Mouse (Mus musculus) kidney, postnatal 0 days (tissue): ENCODE data around the gene Pogk. TPM values are rescaled to one million over a fixed set of nuclear protein-coding genes. Genes with fewer than 3 reads are reported as not detected.

Source experiments
- ATAC-seq: fragments of 200-750 bp; cut with Nextera tagmentation; replicated peaks from 2 replicates; pipeline ENCODE4 v1.8.0; 2017; ENCODE audit warnings: low read depth, moderate number of reproducible peaks, moderate TSS enrichment, moderate library complexity; ENCODE audit not compliant: low FRiP score
- DNase-seq: peaks from one replicate; pipeline ENCODE4 v3.0.0-alpha.2; 2016; ENCODE audit warnings: low spot score
- H3K27ac ChIP-seq: fragments of 300-500 bp; sonication (generic); 2 replicates; pipeline ENCODE4 v1.5.1; 2014; ENCODE audit warnings: mild to moderate bottlenecking
- H3K27me3 ChIP-seq: fragments of 300-500 bp; sonication (generic); 2 replicates; pipeline ENCODE4 v1.6.1; 2014; ENCODE audit warnings: low read length, mixed read lengths; ENCODE audit not compliant: insufficient read depth
- H3K36me3 ChIP-seq: fragments of 300-500 bp; sonication (generic); 2 replicates; pipeline ENCODE4 v1.6.1; 2014; ENCODE audit warnings: low read length, mixed read lengths; ENCODE audit not compliant: insufficient read depth
- H3K4me1 ChIP-seq: fragments of 300-500 bp; sonication (generic); replicated peaks from 2 replicates; pipeline ENCODE4 v1.6.1; 2014; ENCODE audit warnings: antibody characterized with exemption, low read length, mixed read lengths; ENCODE audit not compliant: insufficient read depth
- H3K4me2 ChIP-seq: fragments of 300-500 bp; sonication (generic); 2 replicates; pipeline ENCODE4 v1.6.1; 2014; ENCODE audit warnings: mild to moderate bottlenecking, low read length, moderate library complexity, mixed read lengths
- H3K4me3 ChIP-seq: fragments of 300-500 bp; sonication (generic); replicated peaks from 2 replicates; pipeline ENCODE4 v1.5.1; 2014; ENCODE audit warnings: low read depth, low read length
- H3K9ac ChIP-seq: fragments of 300-500 bp; sonication (generic); 2 replicates; pipeline ENCODE4 v1.6.1; 2014; ENCODE audit warnings: low read depth, low read length
- H3K9me3 ChIP-seq: fragments of 300-500 bp; sonication (generic); replicated peaks from 2 replicates; pipeline ENCODE4 v1.6.1; 2016; ENCODE audit warnings: low read length, inconsistent platforms, mixed read lengths
- CTCF ChIP-seq: IDR thresholded peaks from 2 replicates; pipeline ENCODE4 v1.5.1; 2016; ENCODE audit warnings: antibody characterized with exemption, low read depth, mild to moderate bottlenecking, moderate library complexity
- WGBS: fragments of 180-500 bp; shearing (Covaris S2); extraction: QIAGEN DNeasy Blood & Tissue Kit; methylation state at CpG from one replicate; pipeline ENCODE4 v1.1.7; 2014; 5-methylcytosine and 5-hydroxymethylcytosine counted together
- polyA plus RNA-seq: library from polyadenylated mRNA; unstranded; fragments of >200 nt; fragmentation: Nextera tagmentation; extraction: Ambion mirVana; gene quantifications from 2 replicates; pipeline ENCODE4 v1.2.1, GENCODE M21; 2015

Gene Pogk
- polyA plus RNA-seq, 1 experiment from 2014 or later = 7.3 TPM

DNA sequence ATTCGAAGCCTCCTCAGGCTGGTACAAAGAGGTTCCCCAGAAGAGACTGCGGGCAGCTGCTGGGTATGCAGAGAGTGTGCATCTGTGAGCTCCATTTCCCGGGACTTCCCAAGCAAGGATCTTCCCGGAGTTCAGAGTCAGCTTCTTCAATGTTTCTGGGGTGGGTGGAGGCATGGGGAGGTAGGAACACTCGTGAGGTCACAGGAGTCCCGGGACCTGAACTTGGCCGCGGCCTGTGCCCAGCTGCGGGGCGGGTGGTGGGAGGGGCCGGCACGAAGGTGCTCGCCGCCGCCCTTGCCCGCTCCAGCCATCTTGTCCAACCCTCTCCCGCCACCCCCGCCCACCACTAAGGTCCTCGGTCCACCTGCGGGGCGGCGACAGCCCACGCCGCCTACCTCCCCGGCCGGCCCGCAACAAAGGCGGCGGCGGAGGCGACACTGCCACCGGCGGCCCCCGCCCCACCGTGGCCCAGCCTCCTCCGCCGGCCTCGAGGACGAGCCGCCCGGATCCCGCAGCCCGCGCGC is 424 bp downstream of the Pogk start:
- DNase-seq (peak; percentile 54), ATAC-seq (peak; percentile 84)
- peak overlapping the region; percentile 82 for H3K9ac ChIP-seq
- no peaks in the 10 kb centered on the region for H3K9me3 ChIP-seq
- no peak for TF ChIP-seq CTCF
- no peaks in the 10 kb centered on the region for H3K27me3 ChIP-seq
- H3K36me3 ChIP-seq = 0 out of 2 replicates have a peak, but pooled peaks cover 3% of the 10 kb centered on the region
- H3K4me3 ChIP-seq = peak overlapping the region; percentile 66
- H3K4me2 ChIP-seq = peak overlapping the region; percentile 90
- WGBS = under 1% methylated on average over 44 of the region's 45 CpGs
- peak overlapping the region; percentile 81 for H3K27ac ChIP-seq
- H3K4me1 ChIP-seq = 0 out of 2 replicates have a peak, but pooled peaks cover 3% of the 10 kb centered on the region

DNA sequence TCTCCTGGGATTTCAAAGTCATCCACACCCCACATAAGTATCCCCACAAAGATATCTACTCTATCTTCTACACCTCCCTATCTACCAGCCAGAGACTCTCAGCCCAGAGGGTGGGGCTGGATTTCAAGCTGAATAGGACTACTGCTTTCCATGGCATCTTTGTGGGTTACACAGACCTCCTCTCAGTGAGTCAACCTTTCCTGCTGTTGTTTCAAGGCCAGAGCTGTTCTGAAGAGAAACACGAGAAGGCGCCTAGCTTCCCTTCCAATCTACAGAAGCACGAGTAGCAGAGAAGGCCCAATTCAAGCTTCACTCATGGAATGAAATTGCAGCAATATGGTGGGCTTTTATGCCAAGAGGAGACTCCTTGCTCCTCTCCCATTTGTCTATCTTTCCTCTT is 5.8 kb downstream of the Pogk start:
- TF ChIP-seq CTCF = no peak
- 91% methylated on average over 3 of the region's 3 CpGs for WGBS
- Histone ChIP-seq H3K9ac (no peak overlapping the region), H3K9me3 (no peaks in the 10 kb centered on the region), H3K27me3 (no peaks in the 10 kb centered on the region), H3K4me3 (no peak overlapping the region), H3K27ac (no peak overlapping the region), H3K4me2 (no peak overlapping the region), H3K36me3 (peaks cover 13% of the 10 kb centered on the region), H3K4me1 (0 out of 2 replicates have a peak, but pooled peaks cover under 1% of the 10 kb centered on the region)
- ATAC-seq (no peak), DNase-seq (no peak)

DNA sequence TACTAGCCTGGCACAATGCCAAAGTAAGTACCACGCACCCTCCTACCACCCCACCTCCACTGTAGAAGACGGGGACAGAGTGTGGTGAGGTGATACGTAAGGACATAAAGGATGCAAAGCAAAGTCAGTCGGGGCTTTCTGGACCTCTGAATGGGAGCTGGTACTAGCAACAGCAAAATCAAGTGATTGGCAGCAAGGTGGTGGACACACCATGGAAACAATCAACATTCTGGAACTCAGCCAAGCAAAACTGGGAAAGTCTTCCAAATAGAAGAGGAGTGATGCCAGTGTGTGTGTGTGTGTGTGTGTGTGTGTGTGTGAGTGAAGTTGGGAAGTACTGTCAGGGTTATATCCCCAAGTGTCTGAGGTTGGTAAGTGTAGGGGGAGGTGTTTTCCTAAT is 7.7 kb downstream of the Pogk start:
- ATAC-seq = no peak
- H3K9me3 ChIP-seq = no peaks in the 10 kb centered on the region

DNA sequence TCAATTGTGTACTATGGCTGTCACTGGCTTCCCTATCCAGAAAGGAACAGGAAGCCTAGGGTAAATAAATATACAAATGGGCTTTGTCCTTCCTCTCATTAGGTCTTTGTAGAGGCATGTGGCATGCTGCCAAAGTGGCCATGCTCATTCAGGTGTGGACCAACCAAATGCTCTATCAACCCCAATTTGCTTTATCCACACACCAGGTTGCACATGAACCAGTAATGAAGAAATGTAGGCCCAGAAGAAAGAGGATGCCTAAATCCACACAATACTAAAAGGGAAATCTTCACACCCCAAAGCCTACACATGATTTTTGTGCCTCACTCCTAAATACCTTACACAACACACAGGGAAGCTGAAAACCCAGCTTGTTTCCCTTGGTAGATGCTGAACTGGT is 8.2 kb downstream of the Pogk start:
- Histone ChIP-seq H3K27me3 (no peaks in the 10 kb centered on the region), H3K4me3 (no peak overlapping the region), H3K27ac (no peak overlapping the region), H3K9ac (no peak overlapping the region), H3K36me3 (peaks cover 30% of the 10 kb centered on the region), H3K4me1 (no peaks in the 10 kb centered on the region), H3K9me3 (no peaks in the 10 kb centered on the region), H3K4me2 (no peak overlapping the region)
- no peak for DNase-seq
- TF ChIP-seq CTCF = no peak
- no peak for ATAC-seq

More for the DNA sequence above, 7.7 kb downstream of the Pogk start:
- 75% methylated on average over 4 of the region's 4 CpGs for whole genome bisulfite sequencing
- no peak overlapping the region for H3K9ac ChIP-seq
- H3K27me3 ChIP-seq = no peaks in the 10 kb centered on the region
- no peak overlapping the region for H3K27ac ChIP-seq
- peaks cover 28% of the 10 kb centered on the region for H3K36me3 ChIP-seq
- DNase-seq = no peak
- no peak for TF ChIP-seq CTCF
- no peak overlapping the region for H3K4me2 ChIP-seq
- H3K4me1 ChIP-seq = no peaks in the 10 kb centered on the region
- H3K4me3 ChIP-seq = no peak overlapping the region

DNA sequence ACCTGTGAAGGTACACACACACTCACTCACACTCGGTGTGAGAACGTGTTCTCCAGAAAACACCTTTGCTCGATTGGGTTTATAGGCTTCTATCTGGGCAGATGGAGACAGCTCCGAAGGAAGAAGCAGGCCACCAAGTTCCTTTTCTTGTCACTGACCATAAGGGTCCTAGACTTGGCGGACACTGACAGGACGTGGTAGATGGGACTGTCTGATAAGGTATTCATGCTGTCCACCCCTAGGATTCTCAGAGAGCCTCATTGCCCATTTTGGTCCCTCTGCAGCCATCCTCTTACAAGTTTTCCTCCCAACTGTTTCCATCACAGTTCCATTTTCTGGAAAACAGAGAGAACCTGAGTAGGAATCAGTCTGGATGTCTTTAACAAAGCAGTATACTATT is 13.3 kb downstream of the Pogk start:
- no peak for TF ChIP-seq CTCF
- peaks cover 47% of the 10 kb centered on the region for H3K36me3 ChIP-seq

DNA sequence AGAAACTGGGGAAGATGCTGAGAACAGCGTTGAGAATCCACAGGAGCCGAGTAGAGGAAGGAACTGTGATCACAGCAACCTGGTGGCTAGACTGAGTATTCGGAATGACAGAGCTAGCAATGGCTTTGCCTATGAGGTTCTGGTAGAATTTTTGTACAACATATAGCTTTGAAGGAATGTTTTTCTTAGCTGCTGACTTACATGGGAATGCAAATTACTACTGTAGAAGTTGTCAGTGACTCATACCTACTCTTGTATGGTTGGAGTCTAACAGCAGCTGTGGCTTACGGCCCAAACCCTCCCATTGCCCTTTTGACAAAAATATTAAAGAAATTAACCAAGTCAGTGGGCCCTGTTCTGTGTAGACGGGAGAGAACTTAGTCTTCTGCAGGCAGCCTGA is 14.0 kb downstream of the Pogk start:
- Histone ChIP-seq H3K4me1 (no peaks in the 10 kb centered on the region), H3K9ac (no peak overlapping the region), H3K9me3 (no peaks in the 10 kb centered on the region), H3K4me3 (no peak overlapping the region), H3K4me2 (no peak overlapping the region), H3K27ac (no peak overlapping the region), H3K36me3 (peaks cover 52% of the 10 kb centered on the region), H3K27me3 (no peaks in the 10 kb centered on the region)
- WGBS = 89% methylated on average over 5 of the region's 5 CpGs
- no peak for ATAC-seq
- no peak for DNase-seq
- no peak for TF ChIP-seq CTCF

More for the DNA sequence above, 13.3 kb downstream of the Pogk start:
- Histone ChIP-seq H3K4me3 (no peak overlapping the region), H3K27me3 (no peaks in the 10 kb centered on the region), H3K9me3 (no peaks in the 10 kb centered on the region), H3K4me1 (no peaks in the 10 kb centered on the region), H3K4me2 (no peak overlapping the region), H3K9ac (no peak overlapping the region), H3K27ac (no peak overlapping the region)
- no peak for DNase-seq
- WGBS = 91% methylated on average over 6 of the region's 6 CpGs
- no peak for ATAC-seq

DNA sequence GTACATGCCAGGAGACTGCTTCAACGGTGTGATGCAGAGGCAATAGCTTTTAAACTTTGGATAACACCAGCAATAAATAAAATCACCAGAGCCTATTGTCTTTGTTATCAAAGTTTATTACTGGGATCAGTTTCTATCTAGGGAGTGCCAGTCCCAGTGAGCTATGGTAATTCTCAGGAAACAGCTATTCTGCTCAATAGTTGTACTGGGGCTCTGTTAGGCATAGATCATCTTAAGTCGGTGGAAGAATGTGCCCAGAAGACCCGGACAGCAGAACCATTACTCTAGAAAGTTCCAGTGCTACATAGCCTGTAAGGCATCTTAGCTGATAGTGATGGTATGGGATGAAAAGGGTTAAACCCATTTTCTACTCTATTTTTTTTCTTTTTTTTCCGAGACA is 14.9 kb downstream of the Pogk start:
- Histone ChIP-seq H3K4me2 (no peak overlapping the region), H3K4me1 (no peaks in the 10 kb centered on the region), H3K27me3 (no peaks in the 10 kb centered on the region), H3K36me3 (peaks cover 58% of the 10 kb centered on the region), H3K9ac (no peak overlapping the region), H3K9me3 (no peaks in the 10 kb centered on the region), H3K27ac (no peak overlapping the region), H3K4me3 (no peak overlapping the region)
- TF ChIP-seq CTCF = no peak
- DNase-seq (no peak), ATAC-seq (no peak)
- 52% methylated on average over 4 of the region's 4 CpGs for WGBS
